ENCODE assay signal across 1 mouse cellular context in the genomic region with DNA sequence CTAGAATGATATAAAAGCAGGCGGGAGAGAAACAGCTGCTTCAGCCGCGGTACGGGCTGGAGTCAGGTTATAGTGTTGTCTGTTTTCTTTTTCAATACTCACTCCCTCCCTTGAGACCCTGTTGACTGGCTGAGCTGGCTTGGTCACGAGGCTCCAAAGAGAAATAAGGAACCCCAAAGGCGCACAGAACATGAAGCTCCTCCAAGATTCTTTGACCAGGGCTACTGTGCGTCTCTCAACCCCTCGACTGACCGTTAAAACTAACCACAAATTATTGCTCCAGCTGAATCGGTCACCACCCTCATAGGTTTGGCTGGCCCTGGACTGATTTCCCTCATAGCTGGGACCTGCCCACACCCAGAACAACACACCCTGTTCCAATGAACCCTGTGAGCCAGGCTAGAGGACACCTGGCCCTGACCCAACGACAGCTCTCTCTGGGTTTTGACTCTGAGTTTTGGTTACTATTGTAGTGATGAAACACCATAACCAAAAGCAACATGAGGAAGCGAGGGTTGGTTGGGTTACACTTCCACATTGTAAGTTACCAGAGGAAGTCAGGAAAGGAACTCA.
TF ChIP-seq lines count a peak whose summit lies in the region.

No protein-coding gene starts in this region.

TF ChIP-seq in myocyte, 11 proteins besides CTCF, POLR2A, EP300 and RAD21:
- TF ChIP-seq CEBPB (IDR thresholded peaks at IDR 0.05; ENCODE audit: insufficient read depth, poor library complexity, severe bottlenecking) (no peak), E2F4 (IDR thresholded peaks at IDR 0.05; ENCODE audit: insufficient read depth) (no peak)
